Mouse (Mus musculus) CD4-positive naive resting alpha-beta T cell, adult 76 days (primary cell): ENCODE measurements around the gene Tulp4. TPM values are rescaled to one million over a fixed set of nuclear protein-coding genes. Genes with fewer than 3 reads are reported as not detected.

Experiments
- total RNA-seq: library from RNA; stranded (reverse); gene quantifications from one replicate; pipeline ENCODE4 v1.2.4, GENCODE M21; 2023

Gene Tulp4
- 106 TPM for total RNA-seq

DNA sequence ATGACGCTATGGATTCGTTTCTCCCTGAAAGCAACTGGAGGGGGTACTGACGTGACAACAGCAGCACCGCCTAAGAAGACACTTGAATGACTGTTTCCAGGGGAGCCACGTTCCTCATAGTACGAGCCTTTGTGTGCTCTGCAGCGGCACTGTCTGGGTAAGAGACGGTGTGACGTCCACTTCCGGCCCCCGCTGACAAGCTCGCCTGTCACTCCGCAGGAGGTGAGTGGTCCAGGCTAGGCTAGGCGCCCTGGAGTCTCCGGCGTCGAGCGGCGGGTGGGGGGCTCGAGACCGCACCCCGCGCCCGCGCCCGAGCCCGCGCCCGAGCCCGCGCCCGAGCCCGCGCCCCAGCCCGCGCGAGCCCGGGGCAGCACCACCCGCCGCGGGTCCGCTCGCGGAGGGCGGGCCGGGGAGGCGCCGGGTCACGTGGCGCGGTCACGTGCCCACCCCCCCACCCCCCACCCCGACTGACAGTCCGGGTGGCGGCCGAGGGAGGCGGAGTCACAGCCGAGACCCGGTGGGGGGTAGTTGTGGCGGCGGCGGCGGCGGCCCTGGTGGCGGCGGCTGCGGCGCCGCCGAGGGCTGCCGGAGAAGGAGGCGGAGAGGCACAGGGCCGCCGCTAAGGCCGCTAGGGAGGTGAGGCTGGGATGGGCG, at the start of gene Tulp4:
Tulp4 (plus strand) TSS at position 77 of the 654 bp plus-strand sequence.

GRCm38 (mm10) chr17:6079287-6080122, 26.7 kb upstream of the Tulp4 start, which contains the start of the genes Serac1 and Gtf2h5:
Gene Serac1 (minus strand): TSS chr17:6079741.
Gene Gtf2h5 (plus strand): TSS chr17:6079786.

DNA sequence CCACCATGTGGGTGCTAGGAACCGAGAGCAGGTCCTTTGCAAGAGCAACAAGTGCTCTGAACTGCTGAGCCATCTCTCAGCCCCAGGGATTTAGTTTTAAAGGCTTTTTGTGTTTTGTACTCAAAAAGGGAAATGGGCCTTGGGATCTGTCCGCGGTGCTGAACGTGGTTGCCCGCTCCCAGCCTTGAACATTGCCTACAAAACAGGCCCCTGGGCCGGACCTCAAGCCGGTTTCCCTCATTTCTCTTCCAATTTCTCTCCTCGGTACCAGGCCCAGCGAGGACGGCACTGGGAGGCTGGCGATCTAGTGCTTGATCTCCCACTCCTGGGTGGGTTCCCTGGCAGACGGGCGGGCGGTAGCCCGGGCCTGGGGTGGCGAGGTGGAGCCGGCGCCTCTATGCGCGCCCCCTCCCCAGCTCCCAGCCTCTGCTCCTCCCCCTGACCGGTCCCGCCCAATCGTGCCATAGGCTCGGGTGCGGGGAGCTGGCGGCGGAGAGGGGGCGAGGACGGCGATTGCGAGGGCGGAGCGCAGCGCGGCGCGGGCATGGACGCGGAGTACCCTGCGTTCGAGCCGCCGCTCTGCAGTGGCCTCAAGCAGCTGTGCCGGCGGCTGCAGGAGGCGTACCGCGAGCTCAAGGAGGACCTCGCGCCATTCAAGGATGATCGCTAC, 150.3 kb downstream of the Tulp4 start, which contains the start of gene Tmem181a:
Tmem181a (plus strand) TSS at position 461 of the 670 bp plus-strand sequence.

Other genes with a start within 250 kb of the Tulp4 start
- 22.5 TPM for gene Synj2, start 165.2 kb upstream of the Tulp4 start, total RNA-seq
- 5.4 TPM for gene Serac1, start 26.7 kb upstream of the Tulp4 start, total RNA-seq
- 39.3 TPM for gene Gtf2h5, start 26.7 kb upstream of the Tulp4 start, total RNA-seq
- 6.4 TPM for gene Tmem181a, start 150.4 kb downstream of the Tulp4 start, total RNA-seq
- 3.1 TPM for gene Dynlt1a, start 211.1 kb downstream of the Tulp4 start, total RNA-seq